Mouse (Mus musculus): Measurements from ENCODE around the gene Asic5. TPM values are rescaled to one million over a fixed set of nuclear protein-coding genes. Genes with fewer than 3 reads are reported as not detected.

The Asic5 gene
- polyA plus RNA-seq, 1 experiment from 2014 or later = not detected

GRCm38 (mm10) chr3:81961336-81961735, 20.8 kb upstream of the Asic5 start:
- WGBS = 88% methylated on average over 5 of the region's 5 CpGs
- Histone ChIP-seq H3K36me3 (ENCODE audit: control insufficient read depth, insufficient read depth, low read length) (no peaks in the 10 kb centered on the region), H3K27ac (ENCODE audit: low read depth, low read length) (no peak overlapping the region), H3K4me1 (ENCODE audit: control insufficient read depth, insufficient read depth, low read length) (no peaks in the 10 kb centered on the region), H3K27me3 (ENCODE audit: control insufficient read depth, insufficient read depth, low read length) (no peaks in the 10 kb centered on the region), H3K9ac (ENCODE audit: low read length) (no peak overlapping the region), H3K4me2 (ENCODE audit: low read depth) (no peak overlapping the region), H3K4me3 (ENCODE audit: low read depth, low read length) (no peak overlapping the region), H3K9me3 (ENCODE audit: control insufficient read depth, low read length) (no peaks in the 10 kb centered on the region)
- ATAC-seq (ENCODE audit: insufficient read depth, low FRiP score, low TSS enrichment) (no peak), DNase-seq (ENCODE audit: low spot score) (no peak)

GRCm38 (mm10) chr3:81963768-81964167, 18.3 kb upstream of the Asic5 start:
- no peak overlapping the region for H3K27ac ChIP-seq (ENCODE audit: low read depth, low read length)
- H3K27me3 ChIP-seq (ENCODE audit: control insufficient read depth, insufficient read depth, low read length) = no peaks in the 10 kb centered on the region
- no peak overlapping the region for H3K4me3 ChIP-seq (ENCODE audit: low read depth, low read length)
- no peaks in the 10 kb centered on the region for H3K9me3 ChIP-seq (ENCODE audit: control insufficient read depth, low read length)
- H3K4me2 ChIP-seq (ENCODE audit: low read depth) = no peak overlapping the region
- DNase-seq (ENCODE audit: low spot score) (no peak), ATAC-seq (ENCODE audit: insufficient read depth, low FRiP score, low TSS enrichment) (no peak)
- no peak overlapping the region for H3K9ac ChIP-seq (ENCODE audit: low read length)
- H3K4me1 ChIP-seq (ENCODE audit: control insufficient read depth, insufficient read depth, low read length) = no peaks in the 10 kb centered on the region
- H3K36me3 ChIP-seq (ENCODE audit: control insufficient read depth, insufficient read depth, low read length) = no peaks in the 10 kb centered on the region
- WGBS = 77% methylated on average over 5 of the region's 5 CpGs

GRCm38 (mm10) chr3:81964596-81964995, 17.5 kb upstream of the Asic5 start:
- H3K27ac ChIP-seq (ENCODE audit: low read depth, low read length) = no peak overlapping the region

GRCm38 (mm10) chr3:81975607-81976006, 6.5 kb upstream of the Asic5 start:
- H3K4me1 ChIP-seq (ENCODE audit: control insufficient read depth, insufficient read depth, low read length) = no peaks in the 10 kb centered on the region
- no peaks in the 10 kb centered on the region for H3K36me3 ChIP-seq (ENCODE audit: control insufficient read depth, insufficient read depth, low read length)
- WGBS = 85% methylated on average over 4 of the region's 4 CpGs
- no peak overlapping the region for H3K9ac ChIP-seq (ENCODE audit: low read length)
- H3K27ac ChIP-seq (ENCODE audit: low read depth, low read length) = no peak overlapping the region
- no peak for ATAC-seq (ENCODE audit: insufficient read depth, low FRiP score, low TSS enrichment)
- H3K27me3 ChIP-seq (ENCODE audit: control insufficient read depth, insufficient read depth, low read length) = no peaks in the 10 kb centered on the region
- no peaks in the 10 kb centered on the region for H3K9me3 ChIP-seq (ENCODE audit: control insufficient read depth, low read length)
- H3K4me2 ChIP-seq (ENCODE audit: low read depth) = no peak overlapping the region
- DNase-seq (ENCODE audit: low spot score) = no peak
- no peak overlapping the region for H3K4me3 ChIP-seq (ENCODE audit: low read depth, low read length)

More at GRCm38 (mm10) chr3:81964596-81964995, 17.5 kb upstream of the Asic5 start:
- no peaks in the 10 kb centered on the region for H3K4me1 ChIP-seq (ENCODE audit: control insufficient read depth, insufficient read depth, low read length)
- DNase-seq (ENCODE audit: low spot score) (no peak), ATAC-seq (ENCODE audit: insufficient read depth, low FRiP score, low TSS enrichment) (no peak)
- 73% methylated on average over 3 of the region's 3 CpGs for WGBS
- no peaks in the 10 kb centered on the region for H3K27me3 ChIP-seq (ENCODE audit: control insufficient read depth, insufficient read depth, low read length)
- H3K4me2 ChIP-seq (ENCODE audit: low read depth) = no peak overlapping the region
- no peak overlapping the region for H3K4me3 ChIP-seq (ENCODE audit: low read depth, low read length)
- no peaks in the 10 kb centered on the region for H3K36me3 ChIP-seq (ENCODE audit: control insufficient read depth, insufficient read depth, low read length)
- no peak overlapping the region for H3K9ac ChIP-seq (ENCODE audit: low read length)
- no peaks in the 10 kb centered on the region for H3K9me3 ChIP-seq (ENCODE audit: control insufficient read depth, low read length)

- H3K27ac ChIP-seq (ENCODE audit: low read depth, low read length) = no peak within 1 kb of the TSS
- H3K36me3 ChIP-seq (ENCODE audit: control insufficient read depth, insufficient read depth, low read length) = no peaks in the 10 kb centered on the region
- no peaks in the 10 kb centered on the region for H3K4me1 ChIP-seq (ENCODE audit: control insufficient read depth, insufficient read depth, low read length)
- no peaks in the 10 kb centered on the region for H3K9me3 ChIP-seq (ENCODE audit: control insufficient read depth, low read length)
- no peak within 1 kb of the TSS for H3K4me2 ChIP-seq (ENCODE audit: low read depth)
- H3K27me3 ChIP-seq (ENCODE audit: control insufficient read depth, insufficient read depth, low read length) = no peaks in the 10 kb centered on the region
- ATAC-seq (ENCODE audit: insufficient read depth, low FRiP score, low TSS enrichment) = no peak
- H3K9ac ChIP-seq (ENCODE audit: low read length) = no peak within 1 kb of the TSS
- DNase-seq (ENCODE audit: low spot score) = no peak
- no peak within 1 kb of the TSS for H3K4me3 ChIP-seq (ENCODE audit: low read depth, low read length)
Observed at GRCm38 (mm10) chr3:81976102-81976501, 6.0 kb upstream of the Asic5 start, which contains the start of gene Tdo2. Gene Tdo2, minus strand, starts transcription at chr3:81976202.

GRCm38 (mm10) chr3:81981576-81981975, 514 bp upstream of the Asic5 start:
- Histone ChIP-seq H3K36me3 (ENCODE audit: control insufficient read depth, insufficient read depth, low read length) (no peaks in the 10 kb centered on the region), H3K4me1 (ENCODE audit: control insufficient read depth, insufficient read depth, low read length) (no peaks in the 10 kb centered on the region), H3K9me3 (ENCODE audit: control insufficient read depth, low read length) (no peaks in the 10 kb centered on the region), H3K4me2 (ENCODE audit: low read depth) (no peak overlapping the region), H3K9ac (ENCODE audit: low read length) (no peak overlapping the region), H3K4me3 (ENCODE audit: low read depth, low read length) (no peak overlapping the region), H3K27me3 (ENCODE audit: control insufficient read depth, insufficient read depth, low read length) (no peaks in the 10 kb centered on the region), H3K27ac (ENCODE audit: low read depth, low read length) (no peak overlapping the region)
- ATAC-seq (ENCODE audit: insufficient read depth, low FRiP score, low TSS enrichment) (no peak), DNase-seq (ENCODE audit: low spot score) (no peak)
- 90% methylated on average over 5 of the region's 5 CpGs for WGBS

- Histone ChIP-seq H3K4me2 (ENCODE audit: low read depth) (no peak overlapping the region), H3K4me1 (ENCODE audit: control insufficient read depth, insufficient read depth, low read length) (no peaks in the 10 kb centered on the region), H3K9ac (ENCODE audit: low read length) (no peak overlapping the region), H3K4me3 (ENCODE audit: low read depth, low read length) (no peak overlapping the region), H3K9me3 (ENCODE audit: control insufficient read depth, low read length) (no peaks in the 10 kb centered on the region), H3K27ac (ENCODE audit: low read depth, low read length) (no peak overlapping the region), H3K27me3 (ENCODE audit: control insufficient read depth, insufficient read depth, low read length) (no peaks in the 10 kb centered on the region), H3K36me3 (ENCODE audit: control insufficient read depth, insufficient read depth, low read length) (no peaks in the 10 kb centered on the region)
- DNase-seq (ENCODE audit: low spot score) = no peak
- 89% methylated on average over 8 of the region's 8 CpGs for WGBS
- ATAC-seq (ENCODE audit: insufficient read depth, low FRiP score, low TSS enrichment) = no peak
Observed at GRCm38 (mm10) chr3:81983120-81983895, 1.2 kb downstream of the Asic5 start.

- no peaks in the 10 kb centered on the region for H3K4me1 ChIP-seq (ENCODE audit: control insufficient read depth, insufficient read depth, low read length)
- H3K4me2 ChIP-seq (ENCODE audit: low read depth) = no peak overlapping the region
- no peak overlapping the region for H3K27ac ChIP-seq (ENCODE audit: low read depth, low read length)
- H3K27me3 ChIP-seq (ENCODE audit: control insufficient read depth, insufficient read depth, low read length) = no peaks in the 10 kb centered on the region
- no peaks in the 10 kb centered on the region for H3K36me3 ChIP-seq (ENCODE audit: control insufficient read depth, insufficient read depth, low read length)
- H3K9ac ChIP-seq (ENCODE audit: low read length) = no peak overlapping the region
- DNase-seq (ENCODE audit: low spot score) (no peak), ATAC-seq (ENCODE audit: insufficient read depth, low FRiP score, low TSS enrichment) (no peak)
- 81% methylated on average over 1 of the region's 1 CpGs for WGBS
- no peaks in the 10 kb centered on the region for H3K9me3 ChIP-seq (ENCODE audit: control insufficient read depth, low read length)
- H3K4me3 ChIP-seq (ENCODE audit: low read depth, low read length) = no peak overlapping the region
Observed at GRCm38 (mm10) chr3:81985100-81985499, 3.0 kb downstream of the Asic5 start.

GRCm38 (mm10) chr3:81986103-81986502, 4.0 kb downstream of the Asic5 start:
- H3K9ac ChIP-seq (ENCODE audit: low read length) = no peak overlapping the region
- DNase-seq (ENCODE audit: low spot score) (no peak), ATAC-seq (ENCODE audit: insufficient read depth, low FRiP score, low TSS enrichment) (no peak)
- H3K9me3 ChIP-seq (ENCODE audit: control insufficient read depth, low read length) = no peaks in the 10 kb centered on the region
- H3K4me1 ChIP-seq (ENCODE audit: control insufficient read depth, insufficient read depth, low read length) = no peaks in the 10 kb centered on the region
- no peak overlapping the region for H3K4me3 ChIP-seq (ENCODE audit: low read depth, low read length)
- H3K36me3 ChIP-seq (ENCODE audit: control insufficient read depth, insufficient read depth, low read length) = no peaks in the 10 kb centered on the region
- H3K4me2 ChIP-seq (ENCODE audit: low read depth) = no peak overlapping the region
- WGBS = 97% methylated on average over 2 of the region's 2 CpGs
- no peaks in the 10 kb centered on the region for H3K27me3 ChIP-seq (ENCODE audit: control insufficient read depth, insufficient read depth, low read length)
- no peak overlapping the region for H3K27ac ChIP-seq (ENCODE audit: low read depth, low read length)
